Mouse (Mus musculus) limb, embryonic 12.5 days (tissue): Measurements from ENCODE around the gene Trim10. TPM values are rescaled to one million over a fixed set of nuclear protein-coding genes. Genes with fewer than 3 reads are reported as not detected.
"Not testable (repeated sequence)": the region's sequence is repeated elsewhere in the genome, so short reads cannot be mapped to it uniquely, and the experiment has no call there.

Experiments used
- ATAC-seq: fragments of 200-750 bp; cut with Nextera tagmentation; 2 replicates; pipeline ENCODE4 v1.8.0; 2017; ENCODE audit warnings: low read depth, moderate TSS enrichment; ENCODE audit not compliant: insufficient number of reproducible peaks, insufficient read depth, low FRiP score, low TSS enrichment
- H3K27ac ChIP-seq: fragments of 300-500 bp; sonication (generic); 2 replicates; pipeline ENCODE4 v1.5.1; 2016; ENCODE audit warnings: mild to moderate bottlenecking, moderate library complexity
- H3K27me3 ChIP-seq: fragments of 300-500 bp; sonication (generic); 2 replicates; pipeline ENCODE4 v1.6.1; 2016; ENCODE audit warnings: mild to moderate bottlenecking, moderate library complexity
- H3K36me3 ChIP-seq: fragments of 300-500 bp; sonication (generic); 2 replicates; pipeline ENCODE4 v1.6.1; 2016; ENCODE audit warnings: mild to moderate bottlenecking, moderate library complexity
- H3K4me1 ChIP-seq: fragments of 300-500 bp; sonication (generic); replicated peaks from 2 replicates; pipeline ENCODE4 v1.6.1; 2016
- H3K4me2 ChIP-seq: fragments of 300-500 bp; sonication (generic); 2 replicates; pipeline ENCODE4 v1.6.1; 2016; ENCODE audit warnings: mild to moderate bottlenecking, moderate library complexity
- H3K4me3 ChIP-seq: fragments of 300-500 bp; sonication (generic); replicated peaks from 2 replicates; pipeline ENCODE4 v1.5.1; 2016; ENCODE audit warnings: mild to moderate bottlenecking
- H3K9ac ChIP-seq: fragments of 300-500 bp; sonication (generic); replicated peaks from 2 replicates; pipeline ENCODE4 v1.6.1; 2016; ENCODE audit warnings: mild to moderate bottlenecking, moderate library complexity
- H3K9me3 ChIP-seq: fragments of 300-500 bp; sonication (generic); 2 replicates; pipeline ENCODE4 v1.6.1; 2016; ENCODE audit warnings: mild to moderate bottlenecking, moderate library complexity
- WGBS: fragments of 180-500 bp; shearing (Covaris S2); methylation state at CpG from one replicate; pipeline ENCODE4 v1.1.7; 2016; 5-methylcytosine and 5-hydroxymethylcytosine counted together
- polyA plus RNA-seq: library from polyadenylated mRNA; unstranded; fragments of >200 nt; fragmentation: Nextera tagmentation; extraction: Ambion mirVana; gene quantifications from 2 replicates; pipeline ENCODE4 v1.2.1, GENCODE M21; 2016

Gene Trim10
- polyA plus RNA-seq, 1 experiment from 2014 or later = 5.8 TPM

GRCm38 (mm10) chr17:36858181-36858580, 11.2 kb upstream of the Trim10 start:
- ATAC-seq = no peak
- 90% methylated on average over 3 of the region's 3 CpGs for WGBS

GRCm38 (mm10) chr17:36861680-36862079, 7.7 kb upstream of the Trim10 start:
- H3K4me2 ChIP-seq = no peak overlapping the region
- no peak for ATAC-seq
- H3K9me3 ChIP-seq = no peaks in the 10 kb centered on the region
- peaks cover 2% of the 10 kb centered on the region; the same call in 1 of the 2 replicates for H3K4me1 ChIP-seq
- H3K27me3 ChIP-seq = peaks cover 20% of the 10 kb centered on the region
- no peak overlapping the region for H3K9ac ChIP-seq
- WGBS = 49% methylated on average over 2 of the region's 2 CpGs
- peaks cover 36% of the 10 kb centered on the region for H3K36me3 ChIP-seq
- no peak overlapping the region for H3K4me3 ChIP-seq
- H3K27ac ChIP-seq = no peak overlapping the region

More at GRCm38 (mm10) chr17:36858181-36858580, 11.2 kb upstream of the Trim10 start:
- Histone ChIP-seq H3K4me2 (no peak overlapping the region), H3K4me1 (no peaks in the 10 kb centered on the region; the same call in 1 of the 2 replicates), H3K9me3 (no peaks in the 10 kb centered on the region), H3K4me3 (no peak overlapping the region), H3K27me3 (no peaks in the 10 kb centered on the region), H3K36me3 (peaks cover 69% of the 10 kb centered on the region), H3K9ac (no peak overlapping the region), H3K27ac (no peak overlapping the region)

- peaks cover 38% of the 10 kb centered on the region for H3K27me3 ChIP-seq
- ATAC-seq = no peak
- 13% methylated on average over 29 of the region's 29 CpGs for WGBS
- no peaks in the 10 kb centered on the region for H3K9me3 ChIP-seq
- H3K4me2 ChIP-seq = peak within 1 kb of the TSS; percentile 32
- peaks cover 8% of the 10 kb centered on the region; the same call in 1 of the 2 replicates for H3K4me1 ChIP-seq
- peak within 1 kb of the TSS; percentile 15 for H3K4me3 ChIP-seq
- no peak within 1 kb of the TSS for H3K27ac ChIP-seq
- H3K36me3 ChIP-seq = no peaks in the 10 kb centered on the region
- no peak within 1 kb of the TSS for H3K9ac ChIP-seq
Measured at GRCm38 (mm10) chr17:36866719-36867527, 2.5 kb upstream of the Trim10 start, which contains the start of gene Trim15. Gene Trim15 (minus strand): TSS chr17:36867210.

GRCm38 (mm10) chr17:36868836-36869235, 538 bp upstream of the Trim10 start:
- Histone ChIP-seq H3K27me3 (peaks cover 38% of the 10 kb centered on the region), H3K4me3 (no peak overlapping the region), H3K9me3 (no peaks in the 10 kb centered on the region), H3K4me1 (peaks cover 8% of the 10 kb centered on the region; the same call in 1 of the 2 replicates), H3K4me2 (no peak overlapping the region), H3K27ac (no peak overlapping the region), H3K36me3 (no peaks in the 10 kb centered on the region), H3K9ac (no peak overlapping the region)
- no peak for ATAC-seq
- 78% methylated on average over 2 of the region's 2 CpGs for WGBS

GRCm38 (mm10) chr17:36869955-36870810, 809 bp downstream of the Trim10 start:
- 79% methylated on average over 25 of the region's 25 CpGs for WGBS
- H3K27me3 ChIP-seq = peaks cover 31% of the 10 kb centered on the region
- H3K36me3 ChIP-seq = no peaks in the 10 kb centered on the region
- no peak overlapping the region for H3K4me3 ChIP-seq
- H3K9me3 ChIP-seq = no peaks in the 10 kb centered on the region
- H3K4me2 ChIP-seq = no peak overlapping the region
- no peak overlapping the region for H3K27ac ChIP-seq
- no peak overlapping the region for H3K9ac ChIP-seq
- ATAC-seq = no peak
- H3K4me1 ChIP-seq = peaks cover 8% of the 10 kb centered on the region; the same call in 1 of the 2 replicates

- H3K27me3 ChIP-seq = 0 out of 2 replicates have a peak, but pooled peaks cover 3% of the 10 kb centered on the region
Measured at GRCm38 (mm10) chr17:36874636-36875035, 5.3 kb downstream of the Trim10 start.

GRCm38 (mm10) chr17:36883350-36883749, 14.0 kb downstream of the Trim10 start:
- no peak overlapping the region for H3K27ac ChIP-seq
- no peak overlapping the region for H3K4me2 ChIP-seq
- no peak for ATAC-seq
- H3K4me1 ChIP-seq = no peaks in the 10 kb centered on the region
- no peaks in the 10 kb centered on the region for H3K27me3 ChIP-seq
- H3K9me3 ChIP-seq = no peaks in the 10 kb centered on the region
- H3K36me3 ChIP-seq = no peaks in the 10 kb centered on the region
- no peak overlapping the region for H3K9ac ChIP-seq
- WGBS = 85% methylated on average over 2 of the region's 2 CpGs
- no peak overlapping the region for H3K4me3 ChIP-seq

More at GRCm38 (mm10) chr17:36874636-36875035, 5.3 kb downstream of the Trim10 start:
- WGBS = 75% methylated on average over 4 of the region's 4 CpGs
- Histone ChIP-seq H3K27ac (no peak overlapping the region), H3K9me3 (no peaks in the 10 kb centered on the region), H3K36me3 (no peaks in the 10 kb centered on the region), H3K4me1 (no peaks in the 10 kb centered on the region), H3K4me2 (no peak overlapping the region), H3K9ac (no peak overlapping the region), H3K4me3 (no peak overlapping the region)
- ATAC-seq = no peak

- no peak for ATAC-seq
- Histone ChIP-seq H3K4me2 (no peak overlapping the region), H3K4me3 (no peak overlapping the region), H3K27me3 (0 out of 2 replicates have a peak, but pooled peaks cover 6% of the 10 kb centered on the region), H3K9me3 (no peaks in the 10 kb centered on the region), H3K9ac (no peak overlapping the region), H3K4me1 (no peaks in the 10 kb centered on the region), H3K27ac (no peak overlapping the region), H3K36me3 (no peaks in the 10 kb centered on the region)
- 91% methylated on average over 12 of the region's 12 CpGs for WGBS
Measured at GRCm38 (mm10) chr17:36885132-36885790, 15.9 kb downstream of the Trim10 start.

- no peak for ATAC-seq
- WGBS = 84% methylated on average over 5 of the region's 5 CpGs
- no peak within 1 kb of the TSS for H3K27ac ChIP-seq
Measured at GRCm38 (mm10) chr17:36890073-36890903, 20.9 kb downstream of the Trim10 start, which contains the start of gene Trim40. Gene Trim40 (minus strand): TSS chr17:36890123.

GRCm38 (mm10) chr17:36891496-36891895, 22.1 kb downstream of the Trim10 start:
- not testable (repeated sequence) for ATAC-seq
- WGBS = 79% methylated on average over 1 of the region's 1 CpGs

More at GRCm38 (mm10) chr17:36890073-36890903, 20.9 kb downstream of the Trim10 start, which contains the start of gene Trim40:
- H3K4me2 ChIP-seq = no peak within 1 kb of the TSS
- peaks cover 6% of the 10 kb centered on the region; the same call in 1 of the 2 replicates for H3K27me3 ChIP-seq
- H3K4me3 ChIP-seq = no peak within 1 kb of the TSS
- H3K9ac ChIP-seq = no peak within 1 kb of the TSS
- no peaks in the 10 kb centered on the region for H3K9me3 ChIP-seq
- no peaks in the 10 kb centered on the region for H3K36me3 ChIP-seq
- H3K4me1 ChIP-seq = no peaks in the 10 kb centered on the region

More at GRCm38 (mm10) chr17:36891496-36891895, 22.1 kb downstream of the Trim10 start:
- not testable (repeated sequence) for H3K4me1 ChIP-seq, H3K36me3 ChIP-seq, H3K27me3 ChIP-seq, H3K27ac ChIP-seq, H3K9ac ChIP-seq, H3K4me2 ChIP-seq, H3K9me3 ChIP-seq, H3K4me3 ChIP-seq
